Mouse (Mus musculus): Measurements from ENCODE around the gene Gm11034. TPM values are rescaled to one million over a fixed set of nuclear protein-coding genes. Genes with fewer than 3 reads are reported as not detected.
A peak's percentile ranks its signal among the peaks of the same experiment; 100 is the strongest.

The Gm11034 gene
- not detected in 2 replicates for polyA plus RNA-seq (2016; fragmentation: Nextera tagmentation; extraction: Ambion mirVana)

GRCm38 (mm10) chr8:72213536-72213935, at the start of gene Gm11034:
Gm11034 (minus strand) TSS chr8:72213636.
- DNase-seq (ENCODE audit: low spot score): no peak
- H3K27me3 ChIP-seq (ENCODE audit: insufficient read depth, poor library complexity, severe bottlenecking): peaks cover 12% of the 10 kb centered on the region; the same call in 1 of the 2 replicates
- H3K27ac ChIP-seq: no peak within 1 kb of the TSS
- H3K4me1 ChIP-seq: no peaks in the 10 kb centered on the region
- WGBS: 81% methylated on average over 4 of the region's 4 CpGs
- H3K36me3 ChIP-seq: no peaks in the 10 kb centered on the region
- H3K9me3 ChIP-seq: no peaks in the 10 kb centered on the region
- H3K4me3 ChIP-seq: no peak within 1 kb of the TSS

- no peak for DNase-seq (ENCODE audit: low spot score)
- 86% methylated on average over 2 of the region's 2 CpGs for WGBS
- Histone ChIP-seq H3K36me3 (no peaks in the 10 kb centered on the region), H3K27ac (no peak overlapping the region), H3K9me3 (no peaks in the 10 kb centered on the region), H3K4me3 (no peak overlapping the region), H3K27me3 (ENCODE audit: insufficient read depth, poor library complexity, severe bottlenecking) (no peaks in the 10 kb centered on the region), H3K4me1 (peaks cover 9% of the 10 kb centered on the region)
Measured at GRCm38 (mm10) chr8:72262756-72263155, 49.3 kb upstream of the Gm11034 start.

GRCm38 (mm10) chr8:72261872-72262271, 48.4 kb upstream of the Gm11034 start:
- no peak overlapping the region for H3K27ac ChIP-seq
- H3K36me3 ChIP-seq: peaks cover 4% of the 10 kb centered on the region
- no peak for DNase-seq (ENCODE audit: low spot score)
- WGBS: 40% methylated on average over 5 of the region's 5 CpGs
- H3K9me3 ChIP-seq: no peaks in the 10 kb centered on the region
- no peak overlapping the region for H3K4me3 ChIP-seq
- peaks cover 9% of the 10 kb centered on the region for H3K4me1 ChIP-seq
- no peaks in the 10 kb centered on the region for H3K27me3 ChIP-seq (ENCODE audit: insufficient read depth, poor library complexity, severe bottlenecking)

GRCm38 (mm10) chr8:72261431-72261830, 48.0 kb upstream of the Gm11034 start:
- DNase-seq (ENCODE audit: low spot score): no peak
- Histone ChIP-seq H3K9me3 (no peaks in the 10 kb centered on the region), H3K27ac (no peak overlapping the region), H3K36me3 (peaks cover 7% of the 10 kb centered on the region), H3K4me3 (no peak overlapping the region), H3K27me3 (ENCODE audit: insufficient read depth, poor library complexity, severe bottlenecking) (no peaks in the 10 kb centered on the region), H3K4me1 (peaks cover 9% of the 10 kb centered on the region)

GRCm38 (mm10) chr8:72261019-72261418, 47.6 kb upstream of the Gm11034 start:
- WGBS: 32% methylated on average over 2 of the region's 2 CpGs
- H3K27ac ChIP-seq: 0 out of 2 replicates have a peak overlapping the region, but pooled peaks have one; percentile 53

GRCm38 (mm10) chr8:72260585-72260984, 47.1 kb upstream of the Gm11034 start:
- 0 out of 2 replicates have a peak overlapping the region, but pooled peaks have one; percentile 53 for H3K27ac ChIP-seq

More at GRCm38 (mm10) chr8:72261019-72261418, 47.6 kb upstream of the Gm11034 start:
- DNase-seq (ENCODE audit: low spot score): peak; percentile 80
- H3K4me1 ChIP-seq: peaks cover 9% of the 10 kb centered on the region
- H3K9me3 ChIP-seq: no peaks in the 10 kb centered on the region
- no peak overlapping the region for H3K4me3 ChIP-seq
- H3K36me3 ChIP-seq: peaks cover 8% of the 10 kb centered on the region
- H3K27me3 ChIP-seq (ENCODE audit: insufficient read depth, poor library complexity, severe bottlenecking): no peaks in the 10 kb centered on the region

GRCm38 (mm10) chr8:72259862-72260261, 46.4 kb upstream of the Gm11034 start:
- peaks cover 6% of the 10 kb centered on the region for H3K4me1 ChIP-seq
- no peak for DNase-seq (ENCODE audit: low spot score)
- peaks cover 19% of the 10 kb centered on the region for H3K36me3 ChIP-seq
- no peak overlapping the region for H3K4me3 ChIP-seq
- H3K27me3 ChIP-seq (ENCODE audit: insufficient read depth, poor library complexity, severe bottlenecking): no peaks in the 10 kb centered on the region
- 55% methylated on average over 2 of the region's 2 CpGs for WGBS
- H3K9me3 ChIP-seq: no peaks in the 10 kb centered on the region
- H3K27ac ChIP-seq: no peak overlapping the region

More at GRCm38 (mm10) chr8:72260585-72260984, 47.1 kb upstream of the Gm11034 start:
- no peak for DNase-seq (ENCODE audit: low spot score)
- 54% methylated on average over 4 of the region's 4 CpGs for WGBS
- H3K4me3 ChIP-seq: no peak overlapping the region
- peaks cover 12% of the 10 kb centered on the region for H3K36me3 ChIP-seq
- H3K27me3 ChIP-seq (ENCODE audit: insufficient read depth, poor library complexity, severe bottlenecking): no peaks in the 10 kb centered on the region
- H3K4me1 ChIP-seq: peaks cover 9% of the 10 kb centered on the region
- no peaks in the 10 kb centered on the region for H3K9me3 ChIP-seq

- 85% methylated on average over 1 of the region's 1 CpGs for WGBS
- DNase-seq (ENCODE audit: low spot score): no peak
Measured at GRCm38 (mm10) chr8:72257902-72258238, 44.4 kb upstream of the Gm11034 start.

GRCm38 (mm10) chr8:72257171-72257901, 43.9 kb upstream of the Gm11034 start:
- whole genome bisulfite sequencing: 50% methylated on average over 7 of the region's 7 CpGs
- Histone ChIP-seq H3K9me3 (no peaks in the 10 kb centered on the region), H3K36me3 (peaks cover 41% of the 10 kb centered on the region), H3K27ac (no peak overlapping the region), H3K4me3 (no peak overlapping the region), H3K4me1 (peaks cover 6% of the 10 kb centered on the region), H3K27me3 (ENCODE audit: insufficient read depth, poor library complexity, severe bottlenecking) (no peaks in the 10 kb centered on the region)
- DNase-seq (ENCODE audit: low spot score): peak; percentile 81

More at GRCm38 (mm10) chr8:72257902-72258238, 44.4 kb upstream of the Gm11034 start:
- H3K36me3 ChIP-seq: peaks cover 36% of the 10 kb centered on the region
- H3K4me3 ChIP-seq: no peak overlapping the region
- no peaks in the 10 kb centered on the region for H3K27me3 ChIP-seq (ENCODE audit: insufficient read depth, poor library complexity, severe bottlenecking)
- H3K27ac ChIP-seq: no peak overlapping the region
- H3K9me3 ChIP-seq: no peaks in the 10 kb centered on the region
- peaks cover 6% of the 10 kb centered on the region for H3K4me1 ChIP-seq

GRCm38 (mm10) chr8:72244610-72245009, 31.2 kb upstream of the Gm11034 start:
- 53% methylated on average over 2 of the region's 2 CpGs for WGBS
- H3K4me3 ChIP-seq: no peak overlapping the region
- H3K27ac ChIP-seq: no peak overlapping the region
- H3K36me3 ChIP-seq: peaks cover 38% of the 10 kb centered on the region
- H3K4me1 ChIP-seq: peaks cover 17% of the 10 kb centered on the region
- no peak for DNase-seq (ENCODE audit: low spot score)
- no peaks in the 10 kb centered on the region for H3K27me3 ChIP-seq (ENCODE audit: insufficient read depth, poor library complexity, severe bottlenecking)
- no peaks in the 10 kb centered on the region for H3K9me3 ChIP-seq

- H3K36me3 ChIP-seq: peaks cover 32% of the 10 kb centered on the region
- 83% methylated on average over 1 of the region's 1 CpGs for WGBS
- no peak for DNase-seq (ENCODE audit: low spot score)
Measured at GRCm38 (mm10) chr8:72242226-72242625, 28.8 kb upstream of the Gm11034 start.

GRCm38 (mm10) chr8:72240951-72241350, 27.5 kb upstream of the Gm11034 start:
- WGBS: 69% methylated on average over 7 of the region's 7 CpGs
- Histone ChIP-seq H3K4me1 (peaks cover 17% of the 10 kb centered on the region), H3K27ac (peak overlapping the region; percentile 95; the same call in 1 of the 2 replicates), H3K36me3 (peaks cover 21% of the 10 kb centered on the region), H3K4me3 (peak overlapping the region; percentile 83), H3K27me3 (ENCODE audit: insufficient read depth, poor library complexity, severe bottlenecking) (no peaks in the 10 kb centered on the region), H3K9me3 (no peaks in the 10 kb centered on the region)
- no peak for DNase-seq (ENCODE audit: low spot score)

More at GRCm38 (mm10) chr8:72242226-72242625, 28.8 kb upstream of the Gm11034 start:
- Histone ChIP-seq H3K4me1 (peaks cover 17% of the 10 kb centered on the region), H3K9me3 (no peaks in the 10 kb centered on the region), H3K27me3 (ENCODE audit: insufficient read depth, poor library complexity, severe bottlenecking) (no peaks in the 10 kb centered on the region), H3K4me3 (no peak overlapping the region), H3K27ac (no peak overlapping the region)

GRCm38 (mm10) chr8:72240403-72240763, 26.9 kb upstream of the Gm11034 start:
- 2% methylated on average over 24 of the region's 24 CpGs for WGBS
- H3K4me1 ChIP-seq: peaks cover 17% of the 10 kb centered on the region
- H3K27me3 ChIP-seq (ENCODE audit: insufficient read depth, poor library complexity, severe bottlenecking): no peaks in the 10 kb centered on the region
- H3K27ac ChIP-seq: peak overlapping the region; percentile 95
- no peak for DNase-seq (ENCODE audit: low spot score)
- H3K4me3 ChIP-seq: peak overlapping the region; percentile 83
- H3K9me3 ChIP-seq: no peaks in the 10 kb centered on the region
- H3K36me3 ChIP-seq: peaks cover 18% of the 10 kb centered on the region
